Mouse (Mus musculus) olfactory bulb, adult 2 months (tissue): ENCODE measurements around the gene Sphk2. TPM values are rescaled to one million over a fixed set of nuclear protein-coding genes. Genes with fewer than 3 reads are reported as not detected.
A peak's percentile ranks its signal among the peaks of the same experiment; 100 is the strongest.

Source experiments
- H3K27ac ChIP-seq: fragments of 200-500 bp; 2 replicates; pipeline ENCODE4 v1.5.1; 2012; ENCODE audit warnings: low read depth, low read length; ENCODE audit not compliant: insufficient read depth
- H3K4me1 ChIP-seq: fragments of 200-500 bp; 2 replicates; pipeline ENCODE4 v1.6.1; 2012; ENCODE audit warnings: low read length; ENCODE audit not compliant: control insufficient read depth, insufficient read depth
- H3K4me3 ChIP-seq: fragments of 200-500 bp; 2 replicates; pipeline ENCODE4 v1.5.1; 2012; ENCODE audit warnings: mild to moderate bottlenecking, low read depth, low read length, moderate library complexity; ENCODE audit not compliant: insufficient read depth
- CTCF ChIP-seq: fragments of 200-500 bp; IDR thresholded peaks from 2 replicates; pipeline ENCODE4 v1.5.1; 2012; ENCODE audit warnings: low read depth, mild to moderate bottlenecking, low read length, moderate library complexity; ENCODE audit not compliant: insufficient read depth
- POLR2A ChIP-seq: fragments of 200-500 bp; IDR thresholded peaks from 2 replicates; pipeline ENCODE4 v1.6.1; 2012; ENCODE audit warnings: mild to moderate bottlenecking, low read depth, low read length, moderate library complexity; ENCODE audit not compliant: insufficient read depth
- WGBS: fragments of 180-500 bp; shearing (Covaris S2); methylation state at CpG from one replicate; pipeline ENCODE4 v1.1.7; 2018; 5-methylcytosine and 5-hydroxymethylcytosine counted together
- polyA plus RNA-seq: library from polyadenylated mRNA; stranded (reverse); fragments of >200 nt; gene quantifications from 2 replicates; pipeline ENCODE4 v1.2.4, GENCODE M21; 2012; ENCODE audit warnings: low replicate concordance; ENCODE audit not compliant: missing spikeins, insufficient read depth, insufficient read length

The Sphk2 gene
- polyA plus RNA-seq, 1 experiment: not detected

DNA sequence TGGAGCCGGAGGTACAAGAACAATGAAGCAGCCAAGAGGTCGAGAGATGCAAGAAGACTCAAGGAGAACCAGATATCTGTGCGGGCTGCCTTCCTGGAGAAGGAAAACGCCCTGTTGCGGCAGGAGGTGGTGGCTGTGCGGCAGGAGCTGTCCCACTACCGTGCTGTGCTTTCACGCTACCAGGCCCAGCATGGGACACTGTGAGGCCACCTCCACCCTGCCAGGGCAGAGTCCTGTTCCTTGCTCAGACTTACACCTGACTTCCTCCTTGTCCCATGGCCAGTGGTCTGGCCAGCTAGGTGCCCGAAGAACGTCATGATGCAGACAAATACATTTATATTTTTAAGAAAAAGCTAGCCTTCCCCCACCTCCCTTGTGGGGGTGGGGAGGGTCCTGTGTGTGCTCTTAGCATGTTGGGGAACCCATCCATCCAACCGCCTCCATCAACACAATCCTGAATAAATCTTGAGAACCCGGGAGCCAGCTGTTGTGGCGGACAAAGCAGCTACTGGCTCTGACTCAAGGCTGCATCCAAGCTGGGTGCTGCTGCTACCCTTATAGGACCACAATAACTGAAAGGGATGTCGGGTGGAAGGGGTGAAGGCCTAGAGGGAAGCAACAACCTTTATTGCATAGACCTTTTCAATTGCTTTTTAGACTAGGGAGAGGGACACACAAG is 8.0 kb downstream of the Sphk2 start:
- Histone ChIP-seq H3K4me1 (peaks cover 66% of the 10 kb centered on the region), H3K4me3 (no peak overlapping the region), H3K27ac (peak overlapping the region; percentile 100)
- no peak for TF ChIP-seq CTCF
- TF ChIP-seq POLR2A: no peak
- 51% methylated on average over 14 of the region's 14 CpGs for WGBS

DNA sequence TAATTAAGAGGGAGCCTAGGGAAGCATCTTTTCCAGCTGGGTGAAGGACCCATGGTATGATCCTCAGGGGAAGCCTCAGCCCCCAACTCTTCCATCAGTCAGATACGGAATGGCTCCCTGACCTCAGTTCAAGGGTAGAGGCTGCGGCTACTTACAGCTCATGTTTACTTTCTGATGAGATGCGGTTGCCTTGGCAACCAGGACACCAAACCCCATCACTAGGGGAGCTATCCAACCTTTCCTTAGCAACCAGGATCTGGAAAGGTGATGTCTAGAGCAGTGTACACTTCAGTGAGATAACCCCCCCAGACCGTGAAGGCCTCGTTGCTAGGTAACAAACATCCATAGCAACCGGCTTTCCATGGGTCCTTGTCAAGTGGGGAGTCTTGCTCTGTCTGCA is 8.8 kb downstream of the Sphk2 start:
- TF ChIP-seq CTCF: no peak
- Histone ChIP-seq H3K4me1 (peaks cover 59% of the 10 kb centered on the region), H3K4me3 (no peak overlapping the region), H3K27ac (peak overlapping the region; percentile 100)
- WGBS: 30% methylated on average over 6 of the region's 6 CpGs

DNA sequence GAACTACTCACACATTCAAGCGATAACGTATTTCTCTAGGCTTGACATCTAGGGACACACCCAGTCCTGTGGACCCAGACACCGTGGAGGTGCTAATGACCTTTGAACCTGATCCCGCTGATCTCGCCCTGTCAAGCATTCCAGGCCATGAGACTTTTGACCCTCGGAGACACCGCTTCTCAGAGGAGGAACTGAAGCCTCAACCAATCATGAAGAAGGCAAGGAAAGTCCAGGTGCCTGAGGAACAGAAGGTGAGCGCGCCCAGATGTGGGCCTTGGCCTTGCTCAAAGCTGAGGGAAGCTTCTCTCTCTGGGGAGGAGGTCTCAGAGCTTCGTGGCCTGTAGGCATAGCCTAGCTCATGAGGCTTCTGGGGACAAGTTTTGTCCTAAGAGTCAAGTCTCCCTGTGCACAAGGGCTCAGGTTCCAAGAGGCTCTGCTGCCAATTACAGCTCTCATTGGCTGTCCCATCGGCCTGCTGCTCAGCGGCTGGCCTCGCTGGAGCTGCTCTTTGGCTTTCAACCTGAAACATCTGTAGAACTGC is 9.5 kb downstream of the Sphk2 start:
- TF ChIP-seq CTCF (no peak), POLR2A (no peak)
- peaks cover 60% of the 10 kb centered on the region for H3K4me1 ChIP-seq
- peak overlapping the region; percentile 100 for H3K27ac ChIP-seq
- WGBS: 52% methylated on average over 13 of the region's 13 CpGs
- peak overlapping the region; percentile 26 for H3K4me3 ChIP-seq

DNA sequence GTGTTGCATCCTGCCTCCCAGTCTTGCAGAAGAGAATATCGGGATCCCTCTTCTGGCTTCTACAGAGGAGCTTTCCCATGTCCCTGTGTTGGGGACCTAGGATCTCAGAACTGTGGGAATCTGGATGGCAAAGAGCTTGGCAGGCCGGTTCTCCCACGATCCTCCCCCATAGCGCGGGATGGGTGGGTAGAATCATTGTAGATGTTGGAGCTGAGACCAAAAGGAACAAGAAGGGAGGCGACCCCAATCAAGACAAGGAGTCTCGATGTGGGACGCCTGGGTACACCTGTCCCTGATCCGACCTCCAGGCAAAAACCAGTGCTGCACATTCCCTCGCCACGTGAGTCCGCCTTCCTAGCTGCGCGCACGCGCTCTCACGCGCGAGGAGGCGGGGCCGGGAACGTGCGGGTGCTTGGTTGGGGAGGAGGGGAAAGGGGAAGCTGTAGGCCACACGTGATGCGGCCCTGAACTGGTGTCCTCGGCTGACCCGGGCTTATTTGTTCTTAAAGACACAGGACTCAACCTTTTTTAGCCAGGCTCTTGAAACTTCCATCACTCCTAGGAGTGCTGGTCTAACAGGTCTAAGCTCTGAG is 10.3 kb downstream of the Sphk2 start:
- peak overlapping the region; percentile 100 for H3K27ac ChIP-seq
- TF ChIP-seq CTCF (no peak), POLR2A (peak; percentile 60; the same call in 1 of the 2 replicates)
- H3K4me1 ChIP-seq: peaks cover 60% of the 10 kb centered on the region
- WGBS: 0% methylated on average over 27 of the region's 27 CpGs
- peak overlapping the region; percentile 83 for H3K4me3 ChIP-seq

DNA sequence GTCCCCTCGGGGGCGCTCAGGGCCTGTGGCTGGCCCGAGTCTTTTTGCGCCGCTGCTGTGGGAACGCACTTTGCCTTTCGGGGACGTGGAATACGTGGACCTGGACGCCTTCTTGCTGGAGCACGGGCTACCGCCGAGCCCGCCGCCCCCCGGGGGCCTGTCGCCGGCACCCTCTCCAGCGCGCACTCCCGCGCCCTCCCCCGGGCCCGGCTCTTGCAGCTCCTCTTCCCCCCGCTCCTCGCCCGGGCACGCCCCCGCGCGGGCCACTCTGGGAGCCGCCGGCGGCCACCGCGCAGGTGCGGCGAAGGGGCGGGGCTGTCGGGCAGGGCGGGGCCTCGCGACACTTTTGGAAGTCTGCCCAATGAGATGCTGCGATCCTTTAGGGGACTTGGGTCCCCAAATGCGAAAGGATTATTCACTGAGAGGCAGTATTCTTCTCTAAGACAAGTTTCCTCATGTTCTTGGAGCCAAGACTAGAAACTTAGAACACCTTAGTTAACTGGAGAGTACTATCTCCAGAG is 11.0 kb downstream of the Sphk2 start:
- H3K27ac ChIP-seq: peak overlapping the region; percentile 100
- 2% methylated on average over 43 of the region's 45 CpGs for WGBS
- peak overlapping the region; percentile 83 for H3K4me3 ChIP-seq
- TF ChIP-seq POLR2A: peak; percentile 56
- TF ChIP-seq CTCF: no peak
- peaks cover 56% of the 10 kb centered on the region for H3K4me1 ChIP-seq

DNA sequence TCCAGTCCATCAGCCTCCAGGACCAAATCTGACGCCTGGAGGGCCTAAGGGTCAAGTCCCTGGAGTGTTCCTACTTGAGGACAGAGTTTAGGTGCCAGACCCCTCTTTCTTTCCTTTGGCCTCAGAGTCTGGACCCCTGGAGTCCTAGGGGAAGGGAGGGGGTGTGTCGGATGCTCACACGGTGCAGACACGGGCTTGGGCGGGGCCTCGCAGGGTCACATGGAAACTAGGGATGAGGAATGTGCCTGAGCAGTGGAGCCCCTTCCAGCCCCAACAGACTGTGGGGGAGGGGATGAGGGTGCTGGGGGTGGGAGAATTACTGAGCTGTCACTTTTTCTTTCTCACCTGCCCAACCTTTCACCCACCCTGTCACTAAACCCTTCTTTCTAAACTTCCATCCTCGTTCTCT is 11.9 kb downstream of the Sphk2 start:
- peaks cover 55% of the 10 kb centered on the region for H3K4me1 ChIP-seq
- 0 out of 2 replicates have a peak, but pooled peaks have one; percentile 32 for TF ChIP-seq POLR2A
- TF ChIP-seq CTCF: no peak
- peak overlapping the region; percentile 99 for H3K27ac ChIP-seq
- WGBS: under 1% methylated on average over 7 of the region's 7 CpGs
- H3K4me3 ChIP-seq: peak overlapping the region; percentile 83

DNA sequence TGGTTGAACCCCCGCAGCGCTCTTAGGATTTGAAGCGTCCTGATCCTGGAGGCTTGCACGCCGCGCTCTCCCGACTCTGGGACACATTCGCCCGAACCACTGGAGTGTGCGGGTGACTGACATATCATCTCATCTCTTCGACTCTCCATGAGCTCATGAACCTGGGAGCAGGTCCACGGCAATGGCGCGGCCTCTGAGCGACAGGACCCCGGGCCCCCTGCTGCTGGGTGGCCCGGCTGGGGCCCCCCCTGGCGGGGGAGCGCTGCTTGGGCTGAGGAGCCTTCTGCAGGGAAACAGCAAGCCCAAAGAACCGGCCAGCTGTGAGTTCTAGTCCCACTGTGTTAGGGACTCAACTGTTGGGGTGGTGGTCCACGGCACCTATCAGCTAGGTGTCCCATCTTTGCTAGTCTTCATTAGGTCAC is 12.3 kb downstream of the Sphk2 start:
- under 1% methylated on average over 21 of the region's 21 CpGs for WGBS
- H3K27ac ChIP-seq: peak overlapping the region; percentile 99
- 0 out of 2 replicates have a peak, but pooled peaks have one; percentile 3 for TF ChIP-seq POLR2A
- TF ChIP-seq CTCF: no peak
- peaks cover 50% of the 10 kb centered on the region for H3K4me1 ChIP-seq
- peak overlapping the region; percentile 83 for H3K4me3 ChIP-seq

DNA sequence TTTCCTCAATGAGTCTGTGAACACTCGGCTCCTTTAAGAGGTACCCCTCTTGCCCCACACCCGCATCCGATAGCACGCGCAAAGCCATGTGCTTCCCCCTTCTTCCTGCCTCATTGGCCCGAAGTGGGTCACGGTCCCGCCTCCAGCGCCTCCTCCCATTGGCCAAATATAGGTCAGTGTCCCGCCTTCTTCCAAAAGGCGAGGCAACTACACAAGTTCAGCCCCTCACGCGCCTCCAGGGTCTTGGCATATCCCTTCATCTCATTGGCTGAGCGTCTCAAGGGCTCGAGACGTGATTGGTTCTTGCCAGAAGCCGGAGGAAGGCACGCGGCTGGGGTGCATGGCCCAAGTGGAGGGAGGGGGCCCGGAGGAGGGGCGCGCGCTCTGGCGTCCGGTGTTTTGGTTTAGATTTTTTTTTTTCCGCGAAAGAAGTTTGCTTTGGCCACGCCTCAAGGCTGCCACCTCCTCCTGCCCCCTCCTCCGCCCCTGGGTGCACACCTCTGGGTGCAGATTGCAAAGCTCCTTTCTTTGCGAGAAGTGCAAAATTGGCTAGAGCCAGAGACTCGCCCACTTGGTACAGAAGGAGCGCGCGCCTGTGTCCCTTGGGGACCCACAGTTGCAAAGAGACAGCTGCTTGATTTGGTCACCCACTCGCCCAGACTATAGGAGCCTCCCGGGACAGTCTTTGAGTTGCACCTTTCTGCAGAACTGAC is 12.9 kb downstream of the Sphk2 start, which contains the start of gene Dbp:
Dbp (plus strand) TSS at position 359 of the 713 bp plus-strand sequence.
- peak within 1 kb of the TSS; percentile 99 for H3K27ac ChIP-seq
- peaks cover 45% of the 10 kb centered on the region for H3K4me1 ChIP-seq
- peak within 1 kb of the TSS; percentile 83 for H3K4me3 ChIP-seq
- WGBS: under 1% methylated on average over 36 of the region's 36 CpGs
- TF ChIP-seq POLR2A (peak; percentile 41; the same call in 1 of the 2 replicates), CTCF (no peak)
